Mouse (Mus musculus) midbrain, embryonic 10.5 days (tissue): ENCODE data around the gene 9130213A22Rik. TPM values are rescaled to one million over a fixed set of nuclear protein-coding genes. Genes with fewer than 3 reads are reported as not detected.

Experiments
- DNase-seq: peaks from one replicate; pipeline ENCODE4 v3.0.0-alpha.2; 2017; ENCODE audit warnings: low spot score
- H3K27ac ChIP-seq: fragments of 300-500 bp; sonication (generic); replicated peaks from 2 replicates; pipeline ENCODE4 v1.5.1; 2016; ENCODE audit warnings: mild to moderate bottlenecking
- H3K27me3 ChIP-seq: fragments of 300-500 bp; sonication (generic); 2 replicates; pipeline ENCODE4 v1.6.1; 2016; ENCODE audit warnings: low read depth, mild to moderate bottlenecking; ENCODE audit not compliant: poor library complexity, severe bottlenecking
- H3K36me3 ChIP-seq: fragments of 300-500 bp; sonication (generic); 2 replicates; pipeline ENCODE4 v1.6.1; 2016; ENCODE audit warnings: mild to moderate bottlenecking, moderate library complexity
- H3K4me1 ChIP-seq: fragments of 300-500 bp; sonication (generic); 2 replicates; pipeline ENCODE4 v1.6.1; 2016
- H3K4me3 ChIP-seq: fragments of 300-500 bp; sonication (generic); 2 replicates; pipeline ENCODE4 v1.5.1; 2016; ENCODE audit warnings: mild to moderate bottlenecking, moderate library complexity
- H3K9me3 ChIP-seq: fragments of 300-500 bp; sonication (generic); replicated peaks from 2 replicates; pipeline ENCODE4 v1.6.1; 2016; ENCODE audit warnings: mild to moderate bottlenecking
- WGBS: fragments of 180-500 bp; shearing (Covaris S2); methylation state at CpG from one replicate; pipeline ENCODE4 v1.1.7; 2016; 5-methylcytosine and 5-hydroxymethylcytosine counted together
- polyA plus RNA-seq: library from polyadenylated mRNA; unstranded; fragments of >200 nt; fragmentation: Nextera tagmentation; extraction: Ambion mirVana; gene quantifications from 2 replicates; pipeline ENCODE4 v1.2.1, GENCODE M21; 2016

Gene 9130213A22Rik
- polyA plus RNA-seq, 1 experiment from 2014 or later: 0.07 TPM

- H3K36me3 ChIP-seq: no peaks in the 10 kb centered on the region
- peak; percentile 84 for DNase-seq
- WGBS: under 1% methylated on average over 14 of the region's 14 CpGs
These were observed 49.1 kb downstream of the 9130213A22Rik start for GRCm38 (mm10) chr11:69073065-69073888.

GRCm38 (mm10) chr11:69072666-69073064 lies 49.7 kb downstream of the 9130213A22Rik start:
- no peaks in the 10 kb centered on the region for H3K9me3 ChIP-seq
- H3K36me3 ChIP-seq: no peaks in the 10 kb centered on the region
- peak overlapping the region; percentile 69 for H3K4me3 ChIP-seq
- H3K27ac ChIP-seq: peak overlapping the region; percentile 98
- DNase-seq: no peak
- H3K27me3 ChIP-seq: peaks cover 2% of the 10 kb centered on the region; the same call in 1 of the 2 replicates
- peaks cover 44% of the 10 kb centered on the region for H3K4me1 ChIP-seq
- WGBS: 14% methylated on average over 9 of the region's 9 CpGs

More at GRCm38 (mm10) chr11:69073065-69073888, 49.1 kb downstream of the 9130213A22Rik start:
- Histone ChIP-seq H3K4me3 (peak overlapping the region; percentile 69), H3K4me1 (peaks cover 44% of the 10 kb centered on the region), H3K27ac (peak overlapping the region; percentile 98), H3K9me3 (no peaks in the 10 kb centered on the region), H3K27me3 (no peaks in the 10 kb centered on the region)

- WGBS: 84% methylated on average over 11 of the region's 11 CpGs
- peak overlapping the region; percentile 69 for H3K4me3 ChIP-seq
These were observed 50.2 kb downstream of the 9130213A22Rik start for GRCm38 (mm10) chr11:69072234-69072633.

GRCm38 (mm10) chr11:69071262-69071661 lies 51.1 kb downstream of the 9130213A22Rik start:
- 22% methylated on average over 9 of the region's 9 CpGs for WGBS
- Histone ChIP-seq H3K27ac (peak overlapping the region; percentile 97), H3K4me1 (peaks cover 53% of the 10 kb centered on the region), H3K36me3 (no peaks in the 10 kb centered on the region), H3K4me3 (peak overlapping the region; percentile 69), H3K9me3 (no peaks in the 10 kb centered on the region), H3K27me3 (peaks cover 4% of the 10 kb centered on the region; the same call in 1 of the 2 replicates)
- no peak for DNase-seq

More at GRCm38 (mm10) chr11:69072234-69072633, 50.2 kb downstream of the 9130213A22Rik start:
- Histone ChIP-seq H3K9me3 (no peaks in the 10 kb centered on the region), H3K27me3 (peaks cover 4% of the 10 kb centered on the region; the same call in 1 of the 2 replicates), H3K4me1 (peaks cover 44% of the 10 kb centered on the region), H3K27ac (peak overlapping the region; percentile 98), H3K36me3 (no peaks in the 10 kb centered on the region)
- DNase-seq: no peak

GRCm38 (mm10) chr11:69070590-69071222 lies 51.7 kb downstream of the 9130213A22Rik start, which contains the start of gene Tmem107:
Tmem107 (plus strand) TSS chr11:69070806.
- WGBS: under 1% methylated on average over 47 of the region's 47 CpGs
- peaks cover 6% of the 10 kb centered on the region; the same call in 1 of the 2 replicates for H3K27me3 ChIP-seq

GRCm38 (mm10) chr11:69070093-69070492 lies 52.3 kb downstream of the 9130213A22Rik start:
- peaks cover 9% of the 10 kb centered on the region; the same call in 1 of the 2 replicates for H3K27me3 ChIP-seq
- H3K27ac ChIP-seq: peak overlapping the region; percentile 97
- H3K36me3 ChIP-seq: no peaks in the 10 kb centered on the region
- H3K9me3 ChIP-seq: no peaks in the 10 kb centered on the region
- peak overlapping the region; percentile 69 for H3K4me3 ChIP-seq
- no peak for DNase-seq
- 1% methylated on average over 13 of the region's 13 CpGs for WGBS
- H3K4me1 ChIP-seq: peaks cover 59% of the 10 kb centered on the region

More at GRCm38 (mm10) chr11:69070590-69071222, 51.7 kb downstream of the 9130213A22Rik start, which contains the start of gene Tmem107:
- H3K4me1 ChIP-seq: peaks cover 59% of the 10 kb centered on the region
- H3K9me3 ChIP-seq: no peaks in the 10 kb centered on the region
- H3K36me3 ChIP-seq: no peaks in the 10 kb centered on the region
- DNase-seq: peak; percentile 96
- H3K4me3 ChIP-seq: peak within 1 kb of the TSS; percentile 69
- peak within 1 kb of the TSS; percentile 97 for H3K27ac ChIP-seq

Other genes starting within 250 kb of the 9130213A22Rik start
- 0.04 and 0.05 TPM in 2 replicates for gene Rnf222, start 234.0 kb downstream of the 9130213A22Rik start, polyA plus RNA-seq
- gene Rpl26, start 221.0 kb downstream of the 9130213A22Rik start, polyA plus RNA-seq: 856 and 1,017 TPM in 2 replicates
- not detected in 2 replicates for gene Odf4, start 195.5 kb downstream of the 9130213A22Rik start, polyA plus RNA-seq
- 6.4 and 6.6 TPM in 2 replicates for gene Arhgef15, start 165.1 kb downstream of the 9130213A22Rik start, polyA plus RNA-seq
- 2.0 and 2.1 TPM in 2 replicates for gene Slc25a35, start 154.5 kb downstream of the 9130213A22Rik start, polyA plus RNA-seq
- gene Rangrf, start 147.4 kb downstream of the 9130213A22Rik start, polyA plus RNA-seq: 68.4 and 84.6 TPM in 2 replicates
- 57.8 and 59.2 TPM in 2 replicates for gene Pfas, start 114.1 kb downstream of the 9130213A22Rik start, polyA plus RNA-seq
- 82.4 and 85.6 TPM in 2 replicates for gene Ctc1, start 106.7 kb downstream of the 9130213A22Rik start, polyA plus RNA-seq
- gene Aurkb, start 76.9 kb downstream of the 9130213A22Rik start, polyA plus RNA-seq: 218 and 239 TPM in 2 replicates
- 6.9 and 8.7 TPM in 2 replicates for gene Borcs6, start 62.9 kb downstream of the 9130213A22Rik start, polyA plus RNA-seq
- 63.4 and 64.8 TPM in 2 replicates for gene Tmem107, start 51.8 kb downstream of the 9130213A22Rik start, polyA plus RNA-seq
- gene Vamp2, start 34.1 kb downstream of the 9130213A22Rik start, polyA plus RNA-seq: 63.1 and 90.1 TPM in 2 replicates
- 6.8 and 7.6 TPM in 2 replicates for gene Per1, start 27.4 kb downstream of the 9130213A22Rik start, polyA plus RNA-seq
- 0.07 and 0.09 TPM in 2 replicates for gene Hes7, start 2.2 kb downstream of the 9130213A22Rik start, polyA plus RNA-seq
- 0.17 and 0.25 TPM in 2 replicates for gene Aloxe3, start 3.3 kb upstream of the 9130213A22Rik start, polyA plus RNA-seq
- gene Alox12b, start 34.4 kb upstream of the 9130213A22Rik start, polyA plus RNA-seq: not detected in 2 replicates
- 0.04 and 0.06 TPM in 2 replicates for gene Alox8, start 75.3 kb upstream of the 9130213A22Rik start, polyA plus RNA-seq
- gene Gucy2e, start 114.4 kb upstream of the 9130213A22Rik start, polyA plus RNA-seq: 0.06 and 0.20 TPM in 2 replicates
- gene Cntrob, start 201.2 kb upstream of the 9130213A22Rik start, polyA plus RNA-seq: 39.9 TPM in 2 replicates
- gene Trappc1, start 201.4 kb upstream of the 9130213A22Rik start, polyA plus RNA-seq: 174 and 188 TPM in 2 replicates
- 1.4 and 2.3 TPM in 2 replicates for gene Kcnab3, start 203.7 kb upstream of the 9130213A22Rik start, polyA plus RNA-seq
- gene Rnf227, start 217.9 kb upstream of the 9130213A22Rik start, polyA plus RNA-seq: 18.1 and 24.6 TPM in 2 replicates
- 41.7 and 50.6 TPM in 2 replicates for gene Chd3, start 246.8 kb upstream of the 9130213A22Rik start, polyA plus RNA-seq